Mouse (Mus musculus) CH12.LX (cell line): ENCODE data around the gene Olfr1282. TPM values are rescaled to one million over a fixed set of nuclear protein-coding genes. Genes with fewer than 3 reads are reported as not detected.

Experiments used
- DNase-seq: peaks from one replicate; pipeline ENCODE4 v3.0.0-alpha.2; 2013; ENCODE audit errors: extremely low read depth
- H3K27ac ChIP-seq: 2 replicates; pipeline ENCODE4 v1.5.1; 2012; ENCODE audit warnings: low read depth, mild to moderate bottlenecking, control low read depth, moderate library complexity; ENCODE audit not compliant: insufficient read depth
- H3K27me3 ChIP-seq: replicated peaks from 2 replicates; pipeline ENCODE3; 2012; ENCODE audit warnings: inconsistent platforms
- H3K36me3 ChIP-seq, 2 experiments: replicated peaks in 1 of 2; 2 replicates each; pipeline versions ENCODE3 to v1.6.1; 2012; ENCODE audit warnings: inconsistent platforms in 1 of 2, low read length in 1 of 2, mild to moderate bottlenecking in 1 of 2, mixed read lengths in 1 of 2, moderate library complexity in 1 of 2; ENCODE audit not compliant: control insufficient read depth in 1 of 2, insufficient read depth in 1 of 2
- H3K4me1 ChIP-seq, 2 experiments: 2 replicates each; pipeline ENCODE4 v1.6.1; 2012; ENCODE audit warnings: inconsistent platforms in 1 of 2, moderate library complexity in 1 of 2; ENCODE audit not compliant: insufficient read depth in 2 of 2, control insufficient read depth in 1 of 2
- H3K4me2 ChIP-seq: 2 replicates; pipeline ENCODE4 v1.6.1; 2012; ENCODE audit warnings: low read depth, mild to moderate bottlenecking, control low read depth; ENCODE audit not compliant: poor library complexity, insufficient read depth, severe bottlenecking
- H3K4me3 ChIP-seq, 3 experiments: fragments of 150-350 bp in 1 of 3; sonication (generic) in 1 of 3; replicated peaks in 1 of 3; 2 replicates each; pipeline versions ENCODE3 to v1.5.1; 2011 to 2012; ENCODE audit warnings: low read depth in 2 of 3, low read length in 2 of 3, mild to moderate bottlenecking in 2 of 3, moderate library complexity in 2 of 3, control low read depth in 1 of 3, improper control_type of control experiment in 1 of 3, inconsistent platforms in 1 of 3, mixed read lengths in 1 of 3; ENCODE audit not compliant: poor library complexity in 1 of 3
- H3K79me2 ChIP-seq: replicated peaks from 2 replicates; pipeline ENCODE4 v1.6.1; 2012; ENCODE audit warnings: mild to moderate bottlenecking, moderate library complexity; ENCODE audit not compliant: control insufficient read depth, poor library complexity, insufficient read depth, severe bottlenecking; ENCODE audit errors: extremely low read depth
- H3K9ac ChIP-seq: 2 replicates; pipeline ENCODE4 v1.6.1; 2012; ENCODE audit warnings: low read depth, mild to moderate bottlenecking, control low read depth, moderate library complexity; ENCODE audit not compliant: insufficient read depth
- H3K9me3 ChIP-seq: replicated peaks from 2 replicates; pipeline ENCODE3; 2012; ENCODE audit warnings: low read length, inconsistent platforms, mixed read lengths
- CHD2 ChIP-seq: IDR thresholded peaks from 2 replicates; pipeline ENCODE4 v1.6.1; 2011; ENCODE audit warnings: low read length, improper control_type of control experiment
- CTCF ChIP-seq, 2 experiments: IDR thresholded peaks in 1 of 2; conservative IDR thresholded peaks in 1 of 2; 2 replicates each; pipeline ENCODE4 v1.5.1; 2011 to 2012; ENCODE audit warnings: low read depth in 2 of 2, low read length in 2 of 2, improper control_type of control experiment in 1 of 2, inconsistent platforms in 1 of 2, mild to moderate bottlenecking in 1 of 2, moderate library complexity in 1 of 2
- E2F4 ChIP-seq: IDR thresholded peaks from 2 replicates; pipeline ENCODE4 v1.6.1; 2011; ENCODE audit warnings: low read depth, low read length, improper control_type of control experiment; ENCODE audit not compliant: insufficient replicate concordance
- ELF1 ChIP-seq: IDR thresholded peaks from 2 replicates; pipeline ENCODE4 v1.6.1; 2014; ENCODE audit warnings: low read depth, mild to moderate bottlenecking, inconsistent platforms, low read length, improper control_type of control experiment
- EP300 ChIP-seq: IDR thresholded peaks from 2 replicates; pipeline ENCODE4 v1.6.1; 2011; ENCODE audit warnings: low read length, improper control_type of control experiment
- HCFC1 ChIP-seq: IDR thresholded peaks from 2 replicates; pipeline ENCODE4 v1.6.1; 2012; ENCODE audit warnings: low read depth, mild to moderate bottlenecking, inconsistent platforms, low read length, improper control_type of control experiment
- IRF4 ChIP-seq: IDR thresholded peaks from 2 replicates; pipeline ENCODE4 v1.6.1; 2014; ENCODE audit warnings: low read depth, mild to moderate bottlenecking, inconsistent platforms, low read length, improper control_type of control experiment
- JUND ChIP-seq: conservative IDR thresholded peaks from 2 replicates; pipeline ENCODE4 v1.6.1; 2011; ENCODE audit warnings: low read depth, low read length, improper control_type of control experiment
- MAX ChIP-seq: IDR thresholded peaks from 2 replicates; pipeline ENCODE4 v1.6.1; 2011; ENCODE audit warnings: low read length, improper control_type of control experiment
- MAZ ChIP-seq: IDR thresholded peaks from 2 replicates; pipeline ENCODE4 v1.6.1; 2012; ENCODE audit warnings: low read depth, mild to moderate bottlenecking, inconsistent platforms, low read length, improper control_type of control experiment, moderate library complexity
- MEF2A ChIP-seq: IDR thresholded peaks from 2 replicates; pipeline ENCODE4 v1.6.1; 2014; ENCODE audit warnings: low read depth, mild to moderate bottlenecking, inconsistent platforms, low read length, improper control_type of control experiment, borderline replicate concordance
- MXI1 ChIP-seq: IDR thresholded peaks from 2 replicates; pipeline ENCODE4 v1.6.1; 2011; ENCODE audit warnings: mild to moderate bottlenecking, low read depth, low read length, improper control_type of control experiment
- MYC ChIP-seq: IDR thresholded peaks from 2 replicates; pipeline ENCODE4 v1.6.1; 2011; ENCODE audit warnings: low read depth, mild to moderate bottlenecking, improper control_type of control experiment, low read length
- NELFE ChIP-seq: IDR thresholded peaks from 2 replicates; pipeline ENCODE4 v1.6.1; 2011; ENCODE audit warnings: low read depth, low read length, improper control_type of control experiment
- NRF1 ChIP-seq: IDR thresholded peaks from 2 replicates; pipeline ENCODE4 v1.6.1; 2014; ENCODE audit warnings: low read depth, mild to moderate bottlenecking, inconsistent platforms, low read length, improper control_type of control experiment, moderate library complexity
- PAX5 ChIP-seq: IDR thresholded peaks from 2 replicates; pipeline ENCODE4 v1.6.1; 2012; ENCODE audit warnings: low read length, inconsistent platforms, mixed read lengths
- POLR2A ChIP-seq: IDR thresholded peaks from 2 replicates; pipeline ENCODE4 v1.6.1; 2011; ENCODE audit warnings: low read depth, mild to moderate bottlenecking, improper control_type of control experiment, low read length
- POLR2AphosphoS2 ChIP-seq: IDR thresholded peaks from 2 replicates; pipeline ENCODE4 v1.6.1; 2011; ENCODE audit warnings: low read depth, low read length, improper control_type of control experiment
- RCOR1 ChIP-seq: conservative IDR thresholded peaks from 2 replicates; pipeline ENCODE4 v1.6.1; 2012; ENCODE audit warnings: low read depth, mild to moderate bottlenecking, inconsistent platforms, low read length, improper control_type of control experiment
- SIN3A ChIP-seq: IDR thresholded peaks from 2 replicates; pipeline ENCODE4 v1.6.1; 2012; ENCODE audit warnings: low read length, improper control_type of control experiment, inconsistent platforms
- SMC3 ChIP-seq: IDR thresholded peaks from 2 replicates; pipeline ENCODE4 v1.6.1; 2011; ENCODE audit warnings: low read depth, low read length, improper control_type of control experiment
- TBP ChIP-seq: conservative IDR thresholded peaks from 2 replicates; pipeline ENCODE4 v1.6.1; 2011; ENCODE audit warnings: low read depth, low read length, improper control_type of control experiment
- TCF12 ChIP-seq: IDR thresholded peaks from 2 replicates; pipeline ENCODE4 v1.6.1; 2014; ENCODE audit warnings: low read depth, mild to moderate bottlenecking, inconsistent platforms, low read length, improper control_type of control experiment
- UBTF ChIP-seq: IDR thresholded peaks from 2 replicates; pipeline ENCODE4 v1.6.1; 2012; ENCODE audit warnings: low read depth, mild to moderate bottlenecking, inconsistent platforms, low read length, improper control_type of control experiment, moderate library complexity
- USF2 ChIP-seq: conservative IDR thresholded peaks from 2 replicates; pipeline ENCODE4 v1.6.1; 2011; ENCODE audit warnings: low read depth, low read length, improper control_type of control experiment
- ZC3H11A ChIP-seq: IDR thresholded peaks from 2 replicates; pipeline ENCODE4 v1.6.1; 2012; ENCODE audit warnings: low read depth, mild to moderate bottlenecking, inconsistent platforms, low read length, improper control_type of control experiment
- ZKSCAN1 ChIP-seq: IDR thresholded peaks from 2 replicates; pipeline ENCODE4 v1.6.1; 2012; ENCODE audit warnings: low read depth, inconsistent platforms, low read length, improper control_type of control experiment, borderline replicate concordance
- ZMIZ1 ChIP-seq: IDR thresholded peaks from 2 replicates; pipeline ENCODE4 v1.6.1; 2012; ENCODE audit warnings: low read depth, mild to moderate bottlenecking, inconsistent platforms, low read length, improper control_type of control experiment
- ZNF384 ChIP-seq: IDR thresholded peaks from 2 replicates; pipeline ENCODE4 v1.6.1; 2012; ENCODE audit warnings: low read depth, low read length, improper control_type of control experiment, inconsistent platforms
- dilution Hi-C: fragments of 300-500 bp; cut with MboI; formaldehyde crosslinking; loops from 2 replicates; pipeline ENCODE4 v1.14.3; 2020; ENCODE audit warnings: low sequenced_read_pairs; ENCODE audit not compliant: extremely low pct_unique_long_range_greater_than_20kb, extremely low pct_ligation_motif_present
- in situ Hi-C: fragments of 300-500 bp; cut with MboI; formaldehyde crosslinking; loops from 3 replicates; pipeline ENCODE4 v1.14.3; 2019; ENCODE audit warnings: low sequenced_read_pairs, low pct_ligation_motif_present, low pct_unique_long_range_greater_than_20kb, mixed read lengths
- polyA plus RNA-seq: library from polyadenylated mRNA; unstranded; fragments of >175 nt; gene quantifications from 2 replicates; pipeline ENCODE4 v1.2.1, GENCODE M21; 2012; ENCODE audit warnings: low read depth; ENCODE audit not compliant: insufficient read length
- total RNA-seq, 2 experiments: library from RNA; depleted of rRNA; stranded (reverse); fragments of 300-350 nt in 1 of 2; fragments of >200 nt in 1 of 2; gene quantifications; 2 replicates each; pipeline ENCODE4 v1.2.3; 2012 to 2014

Olfr1282 gene
- total and polyA plus RNA-seq, 3 experiments: not detected

DNA sequence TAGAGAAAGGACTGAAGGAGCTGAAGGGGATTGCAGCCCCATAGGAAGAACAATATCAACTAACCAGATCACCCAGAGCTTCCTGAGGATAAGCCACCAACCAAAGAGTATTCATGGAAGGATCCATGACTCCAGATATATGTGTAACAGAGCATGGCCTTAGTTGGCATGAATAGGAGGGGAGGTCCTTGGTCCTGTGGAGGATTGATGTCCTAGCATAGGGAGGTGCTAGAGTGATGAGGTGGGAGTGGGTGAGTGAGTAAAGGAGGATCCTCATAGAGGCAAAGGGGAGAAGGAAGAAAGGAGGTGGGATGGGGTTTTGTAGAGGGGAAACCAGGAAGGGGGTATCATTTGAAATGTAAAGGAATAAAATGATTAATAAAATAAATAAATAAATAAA, 37.3 kb downstream of the Olfr1282 start:
- H3K4me1 ChIP-seq: no peaks in the 10 kb centered on the region
- H3K27me3 ChIP-seq: no peaks in the 10 kb centered on the region
- dilution Hi-C loops: no loop called here
- no peak overlapping the region for H3K4me3 ChIP-seq
- no peak for DNase-seq
- TF ChIP-seq RCOR1: no peak
- TF ChIP-seq E2F4: no peak
- no peak for TF ChIP-seq UBTF
- TF ChIP-seq ZC3H11A: no peak
- no peak for TF ChIP-seq MXI1
- TF ChIP-seq ZNF384: no peak
- no peak for TF ChIP-seq SMC3
- no peak for TF ChIP-seq PAX5
- no peak for TF ChIP-seq EP300
- TF ChIP-seq TBP: no peak
- TF ChIP-seq NELFE: no peak
- TF ChIP-seq NRF1: no peak
- TF ChIP-seq ZKSCAN1: no peak
- TF ChIP-seq MYC: no peak
- no peak for TF ChIP-seq CTCF (conservative IDR thresholded peaks at IDR 0.05 in 1 of 2, IDR thresholded peaks at IDR 0.05 in 1 of 2; ENCODE audit: low read depth in 2 of 2, low read length in 2 of 2)
- no peak for TF ChIP-seq SIN3A
- TF ChIP-seq HCFC1: no peak
- TF ChIP-seq CHD2: no peak
- no peak for TF ChIP-seq JUND
- no peak for TF ChIP-seq POLR2AphosphoS2
- TF ChIP-seq, all 38 proteins: peak for 0
- Histone ChIP-seq H3K79me2 (no peaks in the 10 kb centered on the region), H3K9ac (no peak overlapping the region), H3K4me2 (no peak overlapping the region), H3K27ac (no peak overlapping the region), H3K36me3 (no peaks in the 10 kb centered on the region), H3K9me3 (peaks cover 17% of the 10 kb centered on the region)
- in situ Hi-C loops: no loop called here

DNA sequence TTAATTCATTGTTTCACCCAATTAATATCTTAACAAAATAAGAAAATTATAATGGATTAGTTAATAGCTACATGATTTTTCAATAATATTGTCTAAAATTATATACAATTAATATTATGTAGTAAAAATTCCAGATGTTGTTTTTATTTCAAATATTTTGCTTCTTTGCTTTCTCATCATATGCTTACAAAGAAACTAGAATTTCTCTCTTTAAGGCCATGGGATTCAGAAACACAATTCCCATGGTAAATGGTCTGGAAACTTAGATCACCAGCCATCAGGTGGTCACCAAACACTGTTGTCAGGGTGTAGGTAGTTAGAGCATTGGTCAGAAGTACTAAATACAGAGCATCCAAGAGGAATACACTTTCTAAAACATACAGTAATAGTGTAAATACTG, 46.0 kb downstream of the Olfr1282 start, which contains the start of gene Olfr1278:
TSS of gene Olfr1278 (plus strand) at position 301 of the 400 bp plus-strand sequence.
- TF ChIP-seq ELF1: no peak
- no peak for TF ChIP-seq USF2
- no peak for TF ChIP-seq POLR2A
- no peak for TF ChIP-seq EP300
- TF ChIP-seq ZC3H11A: no peak
- TF ChIP-seq CTCF (conservative IDR thresholded peaks at IDR 0.05 in 1 of 2, IDR thresholded peaks at IDR 0.05 in 1 of 2; ENCODE audit: low read depth in 2 of 2, low read length in 2 of 2): no peak
- TF ChIP-seq RCOR1: no peak
- TF ChIP-seq NRF1: no peak
- no peak for TF ChIP-seq IRF4
- no peak for TF ChIP-seq UBTF
- no peak for TF ChIP-seq ZKSCAN1
- TF ChIP-seq MAX: no peak
- TF ChIP-seq TCF12: no peak
- no peak for TF ChIP-seq MAZ
- TF ChIP-seq MEF2A: no peak
- no peak for TF ChIP-seq ZMIZ1
- TF ChIP-seq, all 38 proteins: peak for 0
- DNase-seq: no peak
- H3K27me3 ChIP-seq: no peaks in the 10 kb centered on the region
- no peaks in the 10 kb centered on the region for H3K36me3 ChIP-seq
- dilution Hi-C loops: no loop called here
- H3K4me1 ChIP-seq: no peaks in the 10 kb centered on the region
- H3K27ac ChIP-seq: no peak within 1 kb of the TSS
- no peak within 1 kb of the TSS for H3K4me2 ChIP-seq
- H3K4me3 ChIP-seq: no peak within 1 kb of the TSS
- no peak within 1 kb of the TSS for H3K9ac ChIP-seq
- in situ Hi-C loops: no loop called here
- peaks cover 7% of the 10 kb centered on the region for H3K9me3 ChIP-seq
- H3K79me2 ChIP-seq: no peaks in the 10 kb centered on the region
